Mouse (Mus musculus): ENCODE data around the gene Dido1. TPM values are rescaled to one million over a fixed set of nuclear protein-coding genes. Genes with fewer than 3 reads are reported as not detected.

The Dido1 gene
- total and polyA plus RNA-seq, 2 experiments from 2014 or later, result 12.2 to 28.3 TPM

DNA sequence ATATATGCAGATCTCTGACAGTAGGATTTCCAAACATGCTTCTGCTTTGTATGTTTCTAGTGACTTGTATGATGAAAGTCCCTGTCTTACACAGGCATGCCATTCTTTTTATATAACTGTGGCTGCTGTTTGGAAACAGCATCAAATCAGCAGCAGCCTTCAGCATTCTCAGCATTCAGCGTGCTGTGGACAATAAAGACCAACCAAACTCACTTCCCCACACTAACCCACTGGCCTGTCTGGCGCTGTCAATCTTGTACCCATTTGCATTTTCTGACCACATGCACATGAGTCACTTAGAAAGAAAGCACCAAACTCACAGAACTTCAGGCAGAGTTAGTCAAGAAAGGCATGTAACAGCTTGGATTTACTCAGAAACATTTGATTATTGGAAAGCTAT lies 14.6 kb downstream of the Dido1 start:
- TF ChIP-seq CTCF (IDR thresholded peaks at IDR 0.05; ENCODE audit: low read depth) (no peak), EP300 (IDR thresholded peaks at IDR 0.05; ENCODE audit: low read depth) (no peak)
- 60% methylated on average over 2 of the region's 2 CpGs for WGBS
- H3K4me1 ChIP-seq (ENCODE audit: control insufficient read depth, insufficient read depth), result peaks cover 13% of the 10 kb centered on the region
- H3K36me3 ChIP-seq (replicated peaks; ENCODE audit: control insufficient read depth, insufficient read depth, low read length), result peaks cover 7% of the 10 kb centered on the region
- DNase-seq (ENCODE audit: low spot score), result no peak
- H3K4me3 ChIP-seq (ENCODE audit: low read depth, low read length), result no peak overlapping the region
- no peak overlapping the region for H3K9ac ChIP-seq (replicated peaks; ENCODE audit: low read depth, low read length)
- H3K27ac ChIP-seq (ENCODE audit: low read depth), result no peak overlapping the region
- no peaks in the 10 kb centered on the region for H3K27me3 ChIP-seq (ENCODE audit: control insufficient read depth, insufficient read depth, low read length)
- no peak overlapping the region for H3K4me2 ChIP-seq (ENCODE audit: low read depth, low read length)
- H3K9me3 ChIP-seq (replicated peaks; ENCODE audit: control insufficient read depth, low read length), result no peaks in the 10 kb centered on the region
- ATAC-seq (ENCODE audit: insufficient read depth, low read depth), result no peak

DNA sequence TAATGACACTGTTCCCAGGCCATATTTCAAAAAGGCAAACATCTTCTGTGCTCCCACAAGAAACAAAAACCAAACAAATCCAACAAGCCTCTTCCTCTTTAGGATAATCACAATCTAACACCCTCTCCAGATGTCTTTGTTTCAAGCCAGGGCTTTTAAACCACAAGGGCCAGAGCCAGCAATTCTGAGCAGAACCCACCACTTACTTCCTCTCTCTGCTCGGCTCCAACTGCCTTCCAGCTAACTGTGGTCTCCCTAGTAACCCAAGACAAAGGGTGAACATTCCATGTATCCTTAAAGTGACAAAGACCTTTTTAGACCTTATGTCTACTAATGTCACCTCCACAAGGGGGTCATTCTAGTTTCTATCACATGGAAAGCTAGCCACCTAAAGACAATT lies 17.2 kb downstream of the Dido1 start:
- 4% methylated on average over 1 of the region's 1 CpGs for WGBS
- H3K36me3 ChIP-seq (replicated peaks; ENCODE audit: control insufficient read depth, insufficient read depth, low read length), result peaks cover 33% of the 10 kb centered on the region
- peak overlapping the region; percentile 35; the same call in 1 of the 2 replicates for H3K4me2 ChIP-seq (ENCODE audit: low read depth, low read length)
- H3K4me3 ChIP-seq (ENCODE audit: low read depth, low read length), result no peak overlapping the region
- no peak overlapping the region; the same call in 1 of the 2 replicates for H3K9ac ChIP-seq (replicated peaks; ENCODE audit: low read depth, low read length)
- no peaks in the 10 kb centered on the region for H3K27me3 ChIP-seq (ENCODE audit: control insufficient read depth, insufficient read depth, low read length)
- ATAC-seq (ENCODE audit: insufficient read depth, low read depth) (peak; percentile 82), DNase-seq (ENCODE audit: low spot score) (peak; percentile 63)
- TF ChIP-seq CTCF (IDR thresholded peaks at IDR 0.05; ENCODE audit: low read depth) (no peak), EP300 (IDR thresholded peaks at IDR 0.05; ENCODE audit: low read depth) (no peak)
- H3K9me3 ChIP-seq (replicated peaks; ENCODE audit: control insufficient read depth, low read length), result no peaks in the 10 kb centered on the region
- peak overlapping the region; percentile 59 for H3K27ac ChIP-seq (ENCODE audit: low read depth)
- H3K4me1 ChIP-seq (ENCODE audit: control insufficient read depth, insufficient read depth), result peaks cover 8% of the 10 kb centered on the region

- H3K36me3 ChIP-seq (replicated peaks; ENCODE audit: control insufficient read depth, insufficient read depth, low read length), result peaks cover 61% of the 10 kb centered on the region
Observed at GRCm38 (mm10) chr2:180689841-180690240, 20.0 kb downstream of the Dido1 start.

DNA sequence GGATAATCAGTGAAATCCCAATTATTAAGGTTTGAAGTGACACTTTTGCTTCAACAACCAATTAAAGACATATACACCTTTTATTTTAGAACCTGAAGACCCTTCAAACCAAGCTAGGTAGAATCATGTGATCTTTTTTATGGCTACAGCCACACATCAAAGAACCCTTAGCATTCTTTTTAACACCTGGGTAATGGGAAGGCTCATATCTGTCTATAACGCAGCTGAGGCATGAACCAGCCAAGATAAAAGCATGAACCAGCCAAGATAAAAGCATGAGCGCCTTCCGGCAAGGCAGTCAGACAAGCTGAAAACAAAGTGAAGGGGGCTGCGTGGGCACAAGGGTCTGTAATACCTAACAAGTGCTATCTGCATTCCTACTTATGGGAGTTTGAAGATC lies 25.8 kb downstream of the Dido1 start:
- 51% methylated on average over 4 of the region's 4 CpGs for WGBS
- Histone ChIP-seq H3K27ac (ENCODE audit: low read depth) (no peak overlapping the region), H3K4me2 (ENCODE audit: low read depth, low read length) (no peak overlapping the region), H3K9me3 (replicated peaks; ENCODE audit: control insufficient read depth, low read length) (no peaks in the 10 kb centered on the region), H3K36me3 (replicated peaks; ENCODE audit: control insufficient read depth, insufficient read depth, low read length) (peaks cover 87% of the 10 kb centered on the region), H3K4me1 (ENCODE audit: control insufficient read depth, insufficient read depth) (no peaks in the 10 kb centered on the region), H3K27me3 (ENCODE audit: control insufficient read depth, insufficient read depth, low read length) (no peaks in the 10 kb centered on the region), H3K9ac (replicated peaks; ENCODE audit: low read depth, low read length) (no peak overlapping the region), H3K4me3 (ENCODE audit: low read depth, low read length) (no peak overlapping the region)
- TF ChIP-seq CTCF (IDR thresholded peaks at IDR 0.05; ENCODE audit: low read depth) (no peak), EP300 (IDR thresholded peaks at IDR 0.05; ENCODE audit: low read depth) (no peak)
- ATAC-seq (ENCODE audit: insufficient read depth, low read depth), result no peak
- no peak for DNase-seq (ENCODE audit: low spot score)

More at GRCm38 (mm10) chr2:180689841-180690240, 20.0 kb downstream of the Dido1 start:
- Histone ChIP-seq H3K4me1 (ENCODE audit: control insufficient read depth, insufficient read depth) (peaks cover 7% of the 10 kb centered on the region), H3K4me3 (ENCODE audit: low read depth, low read length) (no peak overlapping the region), H3K27ac (ENCODE audit: low read depth) (no peak overlapping the region), H3K9ac (replicated peaks; ENCODE audit: low read depth, low read length) (no peak overlapping the region), H3K9me3 (replicated peaks; ENCODE audit: control insufficient read depth, low read length) (no peaks in the 10 kb centered on the region), H3K4me2 (ENCODE audit: low read depth, low read length) (no peak overlapping the region), H3K27me3 (ENCODE audit: control insufficient read depth, insufficient read depth, low read length) (no peaks in the 10 kb centered on the region)
- WGBS, result 74% methylated on average over 5 of the region's 5 CpGs
- TF ChIP-seq EP300 (IDR thresholded peaks at IDR 0.05; ENCODE audit: low read depth) (no peak), CTCF (IDR thresholded peaks at IDR 0.05; ENCODE audit: low read depth) (no peak)
- ATAC-seq (ENCODE audit: insufficient read depth, low read depth) (no peak), DNase-seq (ENCODE audit: low spot score) (no peak)

DNA sequence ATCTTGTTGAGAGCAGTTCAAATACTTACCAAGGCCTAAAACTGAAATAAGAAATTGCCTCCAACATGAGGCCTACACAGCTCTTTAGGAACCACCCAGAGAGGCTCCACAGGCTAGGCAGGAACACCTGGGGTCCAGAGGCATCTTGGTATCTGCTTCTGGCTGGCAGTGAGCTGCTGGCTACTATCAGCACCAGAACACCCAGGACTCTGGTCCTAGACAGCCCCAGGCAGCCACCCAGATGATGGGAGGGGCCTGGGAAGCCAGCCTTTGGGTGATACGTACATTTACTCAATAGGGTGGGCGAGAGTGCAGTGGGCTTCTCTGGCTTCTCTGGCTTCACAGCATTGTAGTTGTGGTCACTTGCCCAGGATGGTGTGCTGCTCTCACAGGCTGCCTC lies 26.3 kb downstream of the Dido1 start:
- H3K4me1 ChIP-seq (ENCODE audit: control insufficient read depth, insufficient read depth), result no peaks in the 10 kb centered on the region
- H3K4me2 ChIP-seq (ENCODE audit: low read depth, low read length), result no peak overlapping the region
- DNase-seq (ENCODE audit: low spot score) (no peak), ATAC-seq (ENCODE audit: insufficient read depth, low read depth) (no peak)
- peaks cover 82% of the 10 kb centered on the region for H3K36me3 ChIP-seq (replicated peaks; ENCODE audit: control insufficient read depth, insufficient read depth, low read length)
- H3K9ac ChIP-seq (replicated peaks; ENCODE audit: low read depth, low read length), result no peak overlapping the region
- WGBS, result 86% methylated on average over 2 of the region's 2 CpGs
- H3K9me3 ChIP-seq (replicated peaks; ENCODE audit: control insufficient read depth, low read length), result no peaks in the 10 kb centered on the region
- no peaks in the 10 kb centered on the region for H3K27me3 ChIP-seq (ENCODE audit: control insufficient read depth, insufficient read depth, low read length)
- H3K27ac ChIP-seq (ENCODE audit: low read depth), result no peak overlapping the region
- TF ChIP-seq CTCF (IDR thresholded peaks at IDR 0.05; ENCODE audit: low read depth) (no peak), EP300 (IDR thresholded peaks at IDR 0.05; ENCODE audit: low read depth) (no peak)
- no peak overlapping the region for H3K4me3 ChIP-seq (ENCODE audit: low read depth, low read length)

- no peak for TF ChIP-seq EP300 (IDR thresholded peaks at IDR 0.05; ENCODE audit: low read depth)
- no peak for TF ChIP-seq CTCF (IDR thresholded peaks at IDR 0.05; ENCODE audit: low read depth)
- Histone ChIP-seq H3K27ac (ENCODE audit: low read depth) (no peak overlapping the region), H3K9me3 (replicated peaks; ENCODE audit: control insufficient read depth, low read length) (no peaks in the 10 kb centered on the region), H3K36me3 (replicated peaks; ENCODE audit: control insufficient read depth, insufficient read depth, low read length) (peaks cover 59% of the 10 kb centered on the region), H3K4me1 (ENCODE audit: control insufficient read depth, insufficient read depth) (no peaks in the 10 kb centered on the region), H3K4me2 (ENCODE audit: low read depth, low read length) (no peak overlapping the region), H3K9ac (replicated peaks; ENCODE audit: low read depth, low read length) (no peak overlapping the region), H3K27me3 (ENCODE audit: control insufficient read depth, insufficient read depth, low read length) (no peaks in the 10 kb centered on the region), H3K4me3 (ENCODE audit: low read depth, low read length) (no peak overlapping the region)
- WGBS, result 56% methylated on average over 2 of the region's 2 CpGs
- no peak for ATAC-seq (ENCODE audit: insufficient read depth, low read depth)
- no peak for DNase-seq (ENCODE audit: low spot score)
Observed at GRCm38 (mm10) chr2:180681225-180681624, 28.6 kb downstream of the Dido1 start.

All from heart, postnatal 0 days (tissue).